Mouse (Mus musculus) limb, embryonic 11.5 days (tissue): ENCODE data around the gene Slc39a1. TPM values are rescaled to one million over a fixed set of nuclear protein-coding genes. Genes with fewer than 3 reads are reported as not detected.
"Not testable (repeated sequence)": the region's sequence is repeated elsewhere in the genome, so short reads cannot be mapped to it uniquely, and the experiment has no call there.

Experiments
- ATAC-seq: fragments of 200-750 bp; cut with Nextera tagmentation; 2 replicates; pipeline ENCODE4 v1.8.0; 2017; ENCODE audit warnings: low read depth; ENCODE audit not compliant: insufficient number of reproducible peaks, low FRiP score, low TSS enrichment
- DNase-seq: peaks from one replicate; pipeline ENCODE4 v3.0.0-alpha.2; 2015; ENCODE audit warnings: low spot score
- H3K27ac ChIP-seq: fragments of 300-500 bp; sonication (generic); replicated peaks from 2 replicates; pipeline ENCODE4 v1.5.1; 2014; ENCODE audit warnings: low read depth, mild to moderate bottlenecking, low read length
- H3K27me3 ChIP-seq: fragments of 300-500 bp; sonication (generic); 2 replicates; pipeline ENCODE4 v1.6.1; 2014; ENCODE audit warnings: mild to moderate bottlenecking, low read length, mixed read lengths; ENCODE audit not compliant: control insufficient read depth, insufficient read depth
- H3K36me3 ChIP-seq: fragments of 300-500 bp; sonication (generic); 2 replicates; pipeline ENCODE4 v1.6.1; 2014; ENCODE audit warnings: mild to moderate bottlenecking, low read length, moderate library complexity, mixed read lengths; ENCODE audit not compliant: control insufficient read depth, insufficient read depth
- H3K4me1 ChIP-seq: fragments of 300-500 bp; sonication (generic); 2 replicates; pipeline ENCODE4 v1.6.1; 2014; ENCODE audit warnings: low read length, mixed read lengths; ENCODE audit not compliant: control insufficient read depth, insufficient read depth
- H3K4me2 ChIP-seq: fragments of 300-500 bp; sonication (generic); 2 replicates; pipeline ENCODE4 v1.6.1; 2014; ENCODE audit warnings: low read depth, mild to moderate bottlenecking, moderate library complexity; ENCODE audit not compliant: severe bottlenecking
- H3K4me3 ChIP-seq: fragments of 300-500 bp; sonication (generic); 2 replicates; pipeline ENCODE4 v1.5.1; 2014; ENCODE audit warnings: low read depth, low read length
- H3K9ac ChIP-seq: fragments of 300-500 bp; sonication (generic); 2 replicates; pipeline ENCODE4 v1.6.1; 2014; ENCODE audit warnings: mild to moderate bottlenecking, low read length
- H3K9me3 ChIP-seq: fragments of 300-500 bp; sonication (generic); 2 replicates; pipeline ENCODE4 v1.6.1; 2016; ENCODE audit warnings: low read length; ENCODE audit not compliant: control insufficient read depth
- whole genome bisulfite sequencing: fragments of 180-500 bp; shearing (Covaris S2); extraction: QIAGEN DNeasy Blood & Tissue Kit; methylation state at CpG from one replicate; pipeline ENCODE4 v1.1.7; 2014; 5-methylcytosine and 5-hydroxymethylcytosine counted together
- polyA plus RNA-seq: library from polyadenylated mRNA; unstranded; fragments of >200 nt; fragmentation: Nextera tagmentation; extraction: Ambion mirVana; gene quantifications from 2 replicates; pipeline ENCODE4 v1.2.1, GENCODE M21; 2014

Gene Slc39a1
- polyA plus RNA-seq, 1 experiment from 2014 or later, result 58.3 TPM

DNA sequence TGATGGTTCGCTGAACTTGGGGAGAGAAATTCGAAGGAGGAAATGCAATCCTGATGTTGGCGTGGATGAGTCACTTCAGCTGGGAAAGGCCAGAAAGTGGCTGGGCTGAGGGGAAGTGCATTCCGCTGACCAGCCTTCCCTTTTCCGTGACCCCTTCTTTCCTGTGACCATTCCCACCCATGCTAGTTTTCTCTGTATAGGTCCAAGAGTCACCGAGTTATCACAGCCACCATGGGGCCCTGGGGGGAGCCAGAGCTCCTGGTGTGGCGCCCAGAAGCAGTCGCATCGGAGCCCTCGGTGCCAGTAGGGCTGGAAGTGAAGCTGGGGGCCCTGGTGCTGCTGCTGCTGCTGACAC, 751 bp downstream of the Slc39a1 start:
- Histone ChIP-seq H3K27me3 (no peaks in the 10 kb centered on the region), H3K4me3 (peak overlapping the region; percentile 65), H3K9ac (peak overlapping the region; percentile 81), H3K4me2 (peak overlapping the region; percentile 83), H3K9me3 (no peaks in the 10 kb centered on the region), H3K27ac (peak overlapping the region; percentile 87), H3K4me1 (peaks cover 8% of the 10 kb centered on the region), H3K36me3 (peaks cover 7% of the 10 kb centered on the region)
- DNase-seq, result peak; percentile 36
- WGBS, result 7% methylated on average over 10 of the region's 10 CpGs
- ATAC-seq, result no peak

DNA sequence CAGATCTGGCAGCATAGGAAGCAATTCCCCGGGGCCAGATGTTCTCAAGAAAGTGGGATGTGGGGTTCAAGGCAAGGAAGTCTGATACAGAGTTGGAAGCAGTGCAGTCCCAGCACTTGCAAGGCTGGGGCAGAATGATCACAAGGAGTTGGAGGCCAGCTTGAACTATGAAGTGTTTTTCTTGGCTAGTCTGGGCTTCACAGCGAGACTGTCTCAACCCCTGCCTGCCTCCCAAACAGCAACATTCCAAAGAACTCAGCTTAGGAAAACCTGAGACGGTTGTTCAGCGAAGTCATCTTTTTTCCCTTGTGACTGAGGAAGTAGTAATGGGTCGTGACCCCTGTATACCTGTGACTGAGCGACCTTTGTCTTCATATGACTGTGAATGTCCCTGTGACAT, 2.8 kb downstream of the Slc39a1 start:
- no peak overlapping the region for H3K9ac ChIP-seq
- H3K9me3 ChIP-seq, result no peaks in the 10 kb centered on the region
- DNase-seq (no peak), ATAC-seq (no peak)
- 89% methylated on average over 6 of the region's 6 CpGs for WGBS
- H3K4me2 ChIP-seq, result no peak overlapping the region
- H3K36me3 ChIP-seq, result peaks cover 7% of the 10 kb centered on the region
- H3K27me3 ChIP-seq, result no peaks in the 10 kb centered on the region
- H3K4me3 ChIP-seq, result no peak overlapping the region
- H3K27ac ChIP-seq, result no peak overlapping the region
- H3K4me1 ChIP-seq, result peaks cover 5% of the 10 kb centered on the region

DNA sequence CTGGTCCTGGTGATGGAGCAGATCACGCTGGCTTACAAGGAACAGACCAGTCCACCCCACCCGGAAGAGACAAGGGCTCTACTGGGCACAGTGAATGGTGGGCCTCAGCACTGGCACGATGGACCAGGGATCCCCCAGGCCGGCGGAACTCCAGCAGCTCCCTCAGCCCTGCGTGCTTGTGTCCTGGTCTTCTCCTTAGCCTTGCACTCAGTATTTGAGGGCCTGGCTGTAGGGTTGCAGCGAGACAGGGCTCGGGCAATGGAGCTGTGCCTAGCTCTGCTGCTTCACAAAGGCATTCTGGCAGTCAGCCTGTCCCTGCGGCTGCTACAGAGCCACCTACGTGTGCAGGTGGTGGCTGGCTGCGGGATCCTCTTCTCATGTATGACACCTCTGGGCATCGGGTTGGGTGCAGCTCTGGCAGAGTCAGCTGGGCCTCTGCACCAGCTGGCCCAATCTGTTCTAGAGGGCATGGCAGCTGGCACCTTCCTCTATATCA, 3.8 kb downstream of the Slc39a1 start:
- H3K4me3 ChIP-seq, H3K27ac ChIP-seq, H3K9ac ChIP-seq, DNase-seq, H3K4me2 ChIP-seq, H3K9me3 ChIP-seq, ATAC-seq, H3K4me1 ChIP-seq, H3K36me3 ChIP-seq, H3K27me3 ChIP-seq: not testable (repeated sequence)
- 96% methylated on average over 10 of the region's 12 CpGs for WGBS

DNA sequence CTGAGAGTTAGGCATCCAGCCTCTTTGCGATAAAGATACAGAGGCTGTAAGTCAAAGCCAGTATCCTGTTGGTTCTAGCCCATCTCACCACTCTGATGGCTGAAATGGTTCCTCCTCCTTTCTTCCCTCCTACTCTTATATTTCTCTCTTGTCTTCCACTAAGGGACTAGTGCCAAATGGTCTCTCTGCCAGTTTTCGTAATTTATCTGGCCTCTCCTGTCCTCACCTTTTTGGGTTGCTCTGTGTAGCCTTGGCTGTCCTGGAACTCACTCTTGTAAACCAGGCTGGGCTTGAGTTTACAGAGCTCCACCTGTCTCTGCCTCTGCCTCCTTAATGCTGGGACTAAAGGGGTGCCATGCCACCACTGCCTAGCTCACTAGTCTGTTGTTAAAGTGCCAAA, 4.7 kb downstream of the Slc39a1 start:
- not testable (repeated sequence) for H3K27ac ChIP-seq, H3K4me1 ChIP-seq, H3K36me3 ChIP-seq, H3K9me3 ChIP-seq, DNase-seq, ATAC-seq, H3K27me3 ChIP-seq, H3K4me2 ChIP-seq, H3K4me3 ChIP-seq, H3K9ac ChIP-seq
- 93% methylated on average over 2 of the region's 2 CpGs for WGBS

DNA sequence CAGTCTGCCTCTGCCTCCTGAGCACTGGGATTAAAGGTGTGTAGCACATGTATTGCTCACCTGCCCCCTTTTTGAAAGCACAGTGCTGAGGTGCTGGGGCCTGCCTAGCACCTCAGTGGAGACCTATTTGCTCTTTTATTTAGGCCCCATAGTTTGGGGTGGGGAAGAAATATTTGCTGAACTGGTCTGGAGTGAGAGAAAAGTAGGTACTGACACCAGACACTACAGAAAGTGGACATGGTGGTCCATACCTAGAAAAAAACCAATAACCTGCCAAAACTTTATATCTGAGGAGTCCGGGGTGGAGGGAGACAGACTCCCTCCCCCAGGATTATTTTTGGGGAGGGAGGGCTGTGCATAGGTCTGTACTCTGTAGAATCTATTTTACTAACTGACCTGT, 5.2 kb downstream of the Slc39a1 start:
- not testable (repeated sequence) for ATAC-seq, H3K27me3 ChIP-seq, H3K36me3 ChIP-seq, H3K9me3 ChIP-seq, H3K4me1 ChIP-seq, H3K4me2 ChIP-seq, H3K4me3 ChIP-seq, H3K27ac ChIP-seq, DNase-seq, H3K9ac ChIP-seq
- WGBS, result 75% methylated on average over 1 of the region's 1 CpGs

DNA sequence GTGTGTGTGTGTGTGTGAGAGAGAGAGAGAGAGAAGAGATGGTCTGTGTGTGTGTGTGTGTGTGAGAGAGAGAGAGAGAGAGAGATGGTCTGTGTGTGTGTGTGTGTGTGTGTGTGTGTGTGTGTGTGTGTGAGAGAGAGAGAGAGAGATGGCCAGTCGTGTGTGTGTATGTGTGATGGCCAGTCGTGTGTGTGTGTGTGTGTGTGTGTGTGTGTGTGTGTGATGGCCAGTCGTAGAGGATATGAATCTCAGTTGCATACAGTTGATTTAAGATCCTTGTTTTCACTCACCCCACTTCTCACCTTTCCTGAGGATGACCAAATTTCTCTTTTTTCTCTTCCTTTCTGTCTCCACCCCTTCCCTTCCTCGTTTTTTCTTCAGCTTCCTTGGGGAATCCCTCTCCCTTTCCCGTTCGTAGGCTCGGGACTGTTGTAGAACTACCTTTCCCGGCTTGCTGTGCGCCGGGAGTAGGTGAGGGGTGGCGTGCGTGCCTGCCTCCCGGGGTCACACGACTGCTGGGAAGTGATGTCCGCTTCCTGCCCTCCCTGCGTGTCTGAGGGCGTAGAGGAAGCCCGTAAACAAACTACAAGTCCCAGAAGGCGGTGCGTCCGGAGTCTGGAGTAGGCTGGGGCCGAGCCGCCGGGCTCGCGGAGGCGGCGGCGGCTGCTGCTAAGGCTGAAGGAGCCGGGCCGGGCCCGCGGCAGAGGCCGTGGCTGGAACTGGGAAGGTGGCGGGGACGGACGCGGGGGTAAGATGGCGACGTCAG, 5.9 kb downstream of the Slc39a1 start, which contains the start of gene Crtc2:
Gene Crtc2, plus strand, starts transcription at position 511 of the 766 bp plus-strand sequence.
- H3K4me2 ChIP-seq, result peak within 1 kb of the TSS; percentile 64
- H3K4me1 ChIP-seq, result peaks cover 1% of the 10 kb centered on the region
- peak within 1 kb of the TSS; percentile 73 for H3K4me3 ChIP-seq
- ATAC-seq (peak; percentile 94), DNase-seq (peak; percentile 97)
- peaks cover 7% of the 10 kb centered on the region for H3K36me3 ChIP-seq
- no peaks in the 10 kb centered on the region for H3K27me3 ChIP-seq
- no peaks in the 10 kb centered on the region for H3K9me3 ChIP-seq
- H3K27ac ChIP-seq, result peak within 1 kb of the TSS; percentile 64; the same call in 1 of the 2 replicates
- WGBS, result 2% methylated on average over 40 of the region's 40 CpGs
- H3K9ac ChIP-seq, result peak within 1 kb of the TSS; percentile 76

DNA sequence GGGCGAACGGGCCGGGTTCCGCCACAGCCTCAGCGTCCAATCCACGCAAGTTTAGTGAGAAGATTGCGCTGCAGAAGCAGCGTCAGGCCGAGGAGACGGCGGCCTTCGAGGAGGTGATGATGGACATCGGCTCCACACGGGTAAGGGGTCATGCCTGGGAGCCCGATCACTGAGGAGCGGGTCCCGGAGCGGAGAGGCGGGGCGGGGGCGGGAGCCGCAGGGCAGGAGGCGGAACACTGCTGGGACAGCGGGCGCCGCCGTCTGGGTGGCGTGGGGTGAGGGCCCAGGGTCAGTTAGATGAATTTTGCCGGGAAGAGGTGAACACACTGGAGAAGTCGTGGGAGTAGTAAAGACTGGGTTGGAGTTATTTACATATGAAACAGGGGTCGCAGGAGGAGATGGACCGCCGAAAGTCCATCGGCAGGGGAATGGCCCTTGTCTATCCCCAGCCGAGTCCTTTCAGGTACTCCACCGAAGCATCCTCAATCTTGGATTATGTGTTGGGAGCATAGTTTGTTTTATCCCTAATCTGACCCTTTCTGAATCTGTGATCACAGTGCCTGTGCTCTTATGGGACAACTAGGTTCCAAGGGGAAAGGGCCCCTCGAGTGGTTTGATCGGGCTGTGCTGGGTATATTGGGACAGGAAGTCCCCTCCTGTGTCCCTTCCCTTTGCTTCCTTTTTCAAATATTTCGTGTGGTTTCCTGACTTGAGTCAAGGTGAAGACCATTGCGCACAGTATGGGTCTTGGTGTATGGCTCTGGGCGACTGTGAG, 6.6 kb downstream of the Slc39a1 start:
- Histone ChIP-seq H3K27ac (peak overlapping the region; percentile 64; the same call in 1 of the 2 replicates), H3K27me3 (no peaks in the 10 kb centered on the region), H3K36me3 (peaks cover 5% of the 10 kb centered on the region), H3K9me3 (no peaks in the 10 kb centered on the region), H3K9ac (peak overlapping the region; percentile 76), H3K4me3 (peak overlapping the region; percentile 73), H3K4me2 (peak overlapping the region; percentile 64), H3K4me1 (no peaks in the 10 kb centered on the region)
- 1% methylated on average over 41 of the region's 41 CpGs for WGBS
- DNase-seq, result no peak
- peak; percentile 71 for ATAC-seq

DNA sequence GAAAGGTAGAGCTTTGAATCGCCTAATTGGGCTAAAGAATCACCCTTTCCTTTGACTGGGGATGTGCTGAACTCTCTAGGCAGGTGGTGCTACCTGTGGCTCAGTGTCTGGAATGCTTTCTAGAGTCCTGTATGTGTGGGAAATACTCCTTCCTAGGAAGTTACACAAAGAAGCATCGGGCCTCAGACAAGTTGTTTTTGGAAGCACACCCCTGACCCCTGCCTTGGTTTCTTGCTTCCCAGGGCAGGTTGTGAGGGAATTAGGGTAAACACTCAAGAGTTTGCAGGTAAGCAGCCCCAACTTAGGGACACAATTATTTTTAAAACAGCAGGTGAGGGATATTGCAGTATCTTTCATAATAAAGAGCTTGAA, 7.2 kb downstream of the Slc39a1 start:
- Histone ChIP-seq H3K36me3 (peaks cover 8% of the 10 kb centered on the region), H3K9me3 (no peaks in the 10 kb centered on the region), H3K4me1 (no peaks in the 10 kb centered on the region), H3K9ac (peak overlapping the region; percentile 76), H3K4me3 (peak overlapping the region; percentile 73), H3K27ac (no peak overlapping the region), H3K4me2 (peak overlapping the region; percentile 64), H3K27me3 (no peaks in the 10 kb centered on the region)
- ATAC-seq (no peak), DNase-seq (no peak)
- 30% methylated on average over 2 of the region's 2 CpGs for WGBS
